Mouse (Mus musculus): ENCODE results near the gene Tespa1.
"Not testable (repeated sequence)": the region's sequence is repeated elsewhere in the genome, so short reads cannot be mapped to it uniquely, and the experiment has no call there.

Tespa1 gene

GRCm38 (mm10) chr10:130322637-130323036 is at the start of gene Tespa1:
TSS of gene Tespa1 (plus strand) at chr10:130322870.
- in situ Hi-C loops (cut with MboI, MseI): no loop called here

DNA sequence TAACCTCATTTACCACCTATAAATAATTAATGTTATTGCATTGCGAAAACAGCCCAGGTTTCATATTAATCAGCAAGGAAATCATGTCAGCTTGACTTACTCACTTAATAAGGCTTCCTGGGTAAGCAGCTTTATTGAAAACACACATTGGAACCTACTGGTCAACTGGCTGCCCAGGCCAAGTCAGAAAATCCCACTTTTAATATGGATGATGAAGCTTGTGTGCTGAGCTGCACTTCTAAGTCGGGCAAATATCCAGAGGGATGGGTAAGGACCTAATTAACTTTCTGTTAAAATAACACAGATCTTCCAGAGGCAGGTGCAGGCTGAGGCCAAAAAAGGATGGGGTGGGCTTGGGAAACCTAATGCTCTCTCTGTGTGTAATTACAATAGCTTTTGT is 46.9 kb upstream of the Tespa1 start:
- in situ Hi-C loops (cut with MboI, MseI): no loop called here

DNA sequence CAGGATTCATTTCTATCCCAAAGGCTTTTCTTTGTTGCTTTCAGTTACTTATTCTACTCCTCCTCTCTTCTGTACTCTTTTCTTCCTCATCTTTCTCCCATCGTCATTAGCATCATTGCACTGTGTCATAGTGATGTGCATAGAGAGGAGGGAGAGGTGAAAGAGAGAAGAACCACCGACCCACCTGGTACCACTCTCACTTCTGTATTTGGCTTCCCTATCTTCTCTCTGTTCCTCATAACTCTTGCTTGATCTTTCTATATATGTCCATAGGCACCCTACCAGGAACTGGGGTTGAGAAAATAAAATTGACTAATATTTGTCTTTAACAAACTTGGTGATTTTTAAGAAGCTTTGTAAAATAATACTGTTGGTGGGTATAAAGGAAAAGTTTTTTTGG is 46.2 kb upstream of the Tespa1 start:
- in situ Hi-C loops (cut with MboI, MseI): no loop called here

DNA sequence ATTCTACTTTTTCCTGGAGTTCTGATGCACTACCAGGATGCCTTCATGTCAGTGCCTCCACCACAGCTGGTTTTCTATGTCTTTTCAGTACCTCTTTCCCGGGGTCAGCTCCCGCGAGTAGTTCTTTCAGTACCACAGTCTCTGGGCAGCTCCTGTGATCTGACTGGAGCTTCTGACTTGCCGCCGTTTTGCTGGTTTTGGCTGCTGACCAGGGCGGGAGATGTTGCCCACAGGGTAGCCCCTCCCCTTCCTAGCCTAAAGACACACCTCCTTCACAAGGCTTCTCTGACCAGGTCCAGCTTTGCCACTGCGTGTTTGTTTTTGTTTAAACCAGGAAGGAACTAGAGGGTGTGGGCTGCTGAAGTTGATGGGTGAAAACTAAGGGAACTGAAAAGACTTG is 42.6 kb upstream of the Tespa1 start, which contains the start of gene Neurod4:
Gene Neurod4 (minus strand): TSS at position 175 of the 400 bp plus-strand sequence.
- in situ Hi-C loops (cut with MboI, MseI): no loop called here

GRCm38 (mm10) chr10:130281982-130282449 is 40.7 kb upstream of the Tespa1 start:
- in situ Hi-C loops (cut with MboI, MseI): no loop called here

- in situ Hi-C loops (cut with MboI, MseI): no loop called here
These were observed 35.5 kb upstream of the Tespa1 start for GRCm38 (mm10) chr10:130287201-130287600.

DNA sequence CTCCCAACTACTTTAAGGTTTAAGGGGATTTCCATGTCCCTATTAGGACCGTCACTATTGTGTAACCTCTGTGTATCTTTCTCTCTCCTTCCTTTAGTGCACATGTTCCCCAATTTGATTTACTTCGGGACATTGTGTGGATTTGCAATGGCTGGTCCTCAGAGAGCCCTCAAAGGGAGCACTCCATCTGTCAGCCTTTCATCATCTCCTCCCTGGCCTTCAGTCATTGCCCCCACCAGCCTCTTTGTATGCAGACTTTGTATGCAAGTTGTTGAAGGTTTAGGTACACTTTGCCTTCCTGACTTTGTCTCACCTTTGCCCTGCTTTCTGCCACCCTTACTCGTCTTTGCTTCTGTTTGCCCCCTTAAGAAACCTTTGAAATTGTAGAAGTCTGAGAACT is 34.7 kb upstream of the Tespa1 start:
- in situ Hi-C loops (cut with MboI, MseI): no loop called here

DNA sequence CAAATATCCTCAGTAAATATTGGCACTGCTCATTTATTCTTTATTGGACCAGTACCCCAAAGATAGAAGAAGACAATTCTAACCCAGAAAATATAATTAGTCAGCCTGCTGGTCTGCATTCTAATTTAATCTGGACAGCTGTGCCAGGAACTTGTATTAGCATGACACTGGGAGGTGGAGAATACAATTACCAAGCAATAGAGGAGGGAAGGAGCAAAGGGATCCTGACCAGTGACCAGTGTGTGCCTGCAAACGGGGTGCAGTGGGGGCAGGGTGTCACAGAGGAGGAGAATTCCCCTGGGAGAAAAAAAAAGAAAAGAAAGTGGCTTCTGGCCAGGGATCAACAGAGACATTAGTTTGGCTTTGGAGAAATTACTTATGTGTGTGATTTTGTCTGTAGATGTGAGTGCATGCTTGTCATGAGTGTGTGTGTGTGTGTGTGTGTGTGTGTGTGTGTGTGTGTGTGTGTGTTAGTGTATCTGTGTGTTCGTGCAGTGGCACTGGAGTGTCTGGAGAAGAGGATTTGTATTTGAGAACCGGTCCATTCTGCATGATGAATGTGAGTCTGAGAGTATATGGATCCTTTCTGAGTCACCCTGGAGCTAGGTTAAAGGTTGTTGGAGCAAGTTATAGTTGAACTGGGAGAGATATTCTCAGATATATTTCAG is 28.8 kb upstream of the Tespa1 start:
- in situ Hi-C loops (cut with MboI, MseI): no loop called here

GRCm38 (mm10) chr10:130298748-130299147 is 23.9 kb upstream of the Tespa1 start:
- in situ Hi-C loops (cut with MboI, MseI): loop anchor here (5.0 kb wide), 1 partner anchor 71 kb away; no protein-coding TSS in a partner anchor

GRCm38 (mm10) chr10:130304138-130304537 is 18.5 kb upstream of the Tespa1 start:
- in situ Hi-C loops (cut with MboI, MseI): not testable (repeated sequence)

DNA sequence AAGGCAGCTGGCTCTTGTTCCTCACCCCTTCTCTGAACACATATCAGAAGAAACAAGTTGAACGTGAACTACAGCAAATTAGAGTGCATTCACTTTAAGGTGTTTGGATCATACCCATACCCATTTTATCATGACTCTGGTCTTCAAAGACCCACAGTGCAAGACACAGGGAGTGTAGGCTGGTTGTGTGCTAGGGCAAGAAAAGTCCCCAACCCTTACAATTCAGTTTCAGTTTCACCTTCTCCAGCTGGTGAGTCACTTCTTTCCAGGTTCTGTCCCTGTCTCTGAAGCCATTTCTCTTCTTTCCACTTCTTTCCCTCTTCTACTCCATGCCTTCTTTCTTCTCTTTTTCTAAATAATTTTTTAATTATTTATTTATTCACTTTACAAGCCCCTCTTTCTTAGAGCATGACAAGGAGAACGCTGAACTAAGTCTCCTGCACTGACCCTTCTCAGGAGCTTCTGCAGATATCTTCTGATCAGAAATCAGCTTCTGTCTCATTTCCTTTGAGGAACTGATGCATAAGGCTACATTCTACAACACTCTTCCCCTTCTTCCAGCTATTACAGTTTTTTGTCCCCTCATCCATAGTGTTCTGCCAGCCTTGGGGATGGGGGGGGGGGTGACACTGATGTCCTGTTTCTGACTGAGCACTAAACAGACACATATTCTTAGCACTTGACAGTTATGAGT is 11.0 kb upstream of the Tespa1 start:
- in situ Hi-C loops (cut with MboI, MseI): loop anchor here (10.0 kb wide), 1 partner anchor 53 kb away; no protein-coding TSS in a partner anchor

DNA sequence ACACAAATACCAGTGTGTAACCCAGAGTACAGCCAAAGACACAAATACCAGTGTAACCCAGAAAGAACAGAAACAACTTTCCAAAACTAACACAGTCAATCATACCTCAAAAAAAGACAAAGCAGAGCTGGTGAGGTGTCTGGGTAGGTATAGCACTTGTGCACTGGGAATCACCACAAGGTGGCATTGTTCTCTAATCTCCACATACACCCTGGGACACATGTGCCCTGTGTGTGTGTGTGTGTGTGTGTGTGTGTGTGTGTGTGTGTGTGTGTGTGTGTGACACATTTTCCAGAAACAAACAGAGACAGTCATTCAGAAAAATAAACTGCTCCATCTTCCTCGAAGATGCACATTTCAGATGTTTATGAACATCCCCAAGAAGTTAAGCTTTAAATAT is 9.1 kb upstream of the Tespa1 start:
- in situ Hi-C loops (cut with MboI, MseI): loop anchor here (10.0 kb wide), 1 partner anchor 51 kb away; no protein-coding TSS in a partner anchor

DNA sequence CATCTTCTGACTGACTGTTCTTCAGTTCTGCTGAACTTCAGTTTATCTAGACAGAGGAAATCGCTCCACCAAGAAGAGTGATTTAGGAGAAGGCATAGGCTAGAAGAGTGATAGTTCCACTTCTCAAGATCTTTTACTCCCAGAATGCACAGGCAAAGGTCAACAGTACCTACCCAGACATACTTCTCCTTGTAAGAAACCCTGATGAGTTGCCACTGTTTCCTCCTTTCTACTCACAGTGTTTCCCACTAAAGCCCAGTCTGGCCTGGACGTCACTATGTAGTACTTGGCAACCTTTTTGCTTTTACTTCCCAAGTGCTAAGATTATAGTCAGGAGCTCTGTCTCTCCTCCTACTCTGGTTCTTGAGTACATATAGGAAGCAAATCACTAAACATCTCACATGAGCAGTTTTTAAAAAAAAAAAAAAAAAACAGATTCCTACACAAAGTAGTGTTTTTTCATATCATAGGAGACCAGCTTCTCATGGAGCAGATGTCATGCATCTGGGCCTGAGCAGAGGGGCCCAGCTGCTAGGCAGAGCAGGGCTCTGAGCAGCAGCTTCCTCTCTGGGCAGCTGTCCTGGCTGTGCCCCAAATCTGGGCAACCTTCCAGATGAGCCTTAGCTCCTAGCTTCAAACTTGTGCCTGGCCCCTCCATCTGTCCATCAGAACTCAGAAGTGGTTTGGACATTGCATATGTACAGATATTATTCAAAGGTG is 8.4 kb upstream of the Tespa1 start:
- in situ Hi-C loops (cut with MboI, MseI): loop anchor here (10.0 kb wide), 1 partner anchor 51 kb away; no protein-coding TSS in a partner anchor

DNA sequence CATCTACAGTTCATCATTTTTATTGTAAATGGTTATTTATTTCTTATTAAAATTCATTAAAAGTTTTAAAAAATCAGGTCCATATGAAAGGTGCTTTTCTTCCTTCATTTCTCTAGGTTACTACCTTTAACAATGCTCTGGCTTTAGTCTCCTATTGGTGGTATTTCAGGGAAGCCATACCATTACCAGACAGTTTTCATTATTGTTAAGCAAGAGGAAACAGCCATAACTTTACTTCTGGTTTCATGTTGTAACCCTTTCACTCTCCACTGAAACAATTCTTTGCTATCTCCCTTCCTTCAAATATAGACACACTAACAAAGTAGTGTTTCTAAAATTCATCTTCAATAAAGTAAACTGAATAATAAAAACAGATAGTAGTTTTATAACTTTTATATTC is 6.8 kb upstream of the Tespa1 start:
- in situ Hi-C loops (cut with MboI, MseI): loop anchor here (10.0 kb wide), 1 partner anchor 49 kb away; no protein-coding TSS in a partner anchor

GRCm38 (mm10) chr10:130318720-130319119 is 4.0 kb upstream of the Tespa1 start:
- in situ Hi-C loops (cut with MboI, MseI): loop anchor here (10.0 kb wide), 1 partner anchor 46 kb away; no protein-coding TSS in a partner anchor

DNA sequence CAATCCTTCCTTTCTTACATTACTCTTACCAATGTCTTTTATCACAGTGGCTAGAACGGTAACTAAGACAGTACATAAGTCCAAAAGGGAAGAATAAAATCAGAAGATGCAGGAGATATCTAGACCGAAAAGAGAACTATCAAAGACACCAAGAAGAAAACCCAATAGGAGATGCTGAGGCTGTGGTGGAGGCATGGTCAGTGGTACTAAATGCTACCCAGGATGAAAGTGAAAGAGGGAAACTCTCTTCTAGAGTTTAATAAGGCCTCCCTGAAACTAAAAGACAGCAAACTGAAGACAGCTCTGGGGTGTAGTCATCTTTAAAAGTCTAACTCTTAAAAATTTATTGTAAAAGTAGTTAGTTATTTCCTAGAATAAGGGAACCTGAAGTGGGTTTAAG is 2.0 kb upstream of the Tespa1 start:
- in situ Hi-C loops (cut with MboI, MseI): no loop called here

GRCm38 (mm10) chr10:130322062-130322461 is 608 bp upstream of the Tespa1 start:
- in situ Hi-C loops (cut with MboI, MseI): no loop called here

DNA sequence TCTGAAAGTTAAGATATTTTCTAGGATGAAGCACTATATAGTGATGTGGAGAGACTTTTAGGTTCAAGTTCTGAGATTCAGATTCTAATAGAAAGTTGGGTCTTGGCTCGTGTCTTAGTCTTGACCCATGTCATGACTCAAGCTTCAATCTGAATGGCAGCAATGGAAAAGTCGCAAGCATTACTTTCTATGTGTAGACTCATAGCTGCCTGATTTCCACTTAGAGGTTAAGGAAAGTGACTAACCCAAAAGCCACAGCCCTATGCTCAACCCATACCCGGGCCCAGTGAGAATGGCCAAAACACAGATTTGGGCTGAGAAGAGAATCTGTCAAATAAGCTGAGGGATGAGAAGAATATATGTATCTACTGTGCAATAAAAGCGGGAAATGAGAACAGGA is 1.6 kb downstream of the Tespa1 start:
- in situ Hi-C loops (cut with MboI, MseI): no loop called here

DNA sequence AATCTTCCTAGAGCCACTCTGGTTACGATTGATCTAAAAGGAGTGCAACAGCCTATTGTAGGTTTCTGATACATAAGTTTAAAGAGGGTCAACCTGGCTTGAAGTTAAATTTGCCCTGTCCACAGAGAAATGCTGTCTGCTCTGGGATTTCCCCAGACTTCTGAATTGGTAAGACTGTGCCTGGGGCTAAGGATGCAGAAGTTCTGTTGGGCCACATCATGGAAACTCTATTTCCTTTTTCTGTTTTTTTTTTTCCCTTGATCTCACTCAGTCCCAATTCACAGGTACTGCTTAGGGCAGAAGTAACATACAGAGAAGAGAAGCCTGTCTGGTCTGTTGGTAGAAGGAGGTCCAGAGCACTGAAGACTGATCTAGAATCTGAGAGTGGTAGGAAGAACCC is 8.0 kb downstream of the Tespa1 start:
- in situ Hi-C loops (cut with MboI, MseI): no loop called here

GRCm38 (mm10) chr10:130336385-130336784 is 13.7 kb downstream of the Tespa1 start:
- in situ Hi-C loops (cut with MboI, MseI): no loop called here

DNA sequence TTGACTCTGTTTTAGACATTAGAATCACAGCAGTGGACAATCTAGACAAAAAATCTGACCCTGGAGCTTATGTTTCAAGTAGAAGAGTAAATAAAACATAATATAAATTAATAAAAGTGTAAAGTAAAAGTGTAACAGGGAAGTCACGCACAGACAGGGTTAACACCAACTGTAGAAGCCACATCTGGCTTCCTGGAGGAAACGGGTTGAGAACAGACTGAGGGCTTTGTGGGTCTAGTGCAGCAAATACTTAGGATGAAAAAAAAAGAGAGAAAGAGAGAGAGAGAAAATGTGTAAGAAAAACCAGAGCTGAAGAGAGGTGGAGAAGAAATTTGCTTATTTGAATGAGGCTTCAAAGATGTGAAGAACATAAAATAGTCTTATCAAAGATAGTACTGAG is 14.9 kb downstream of the Tespa1 start:
- in situ Hi-C loops (cut with MboI, MseI): no loop called here

DNA sequence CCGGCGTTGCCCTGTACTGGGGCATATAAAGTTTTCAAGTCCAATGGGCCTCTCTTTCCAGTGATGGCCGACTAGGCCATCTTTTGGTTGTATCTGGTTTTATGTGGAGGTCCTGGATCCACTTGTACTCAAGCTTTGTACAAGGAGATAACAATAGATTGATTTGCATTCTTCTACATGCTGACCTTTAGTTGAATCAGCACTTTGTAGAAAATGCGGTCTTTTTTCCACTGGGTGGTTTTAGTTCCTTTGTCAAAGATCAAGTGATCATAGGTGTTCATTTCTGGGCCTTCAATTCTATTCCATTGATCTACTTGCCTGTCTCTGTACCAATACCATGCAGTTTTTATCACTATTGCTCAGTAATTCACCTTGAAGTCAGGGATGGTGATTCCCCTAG is 17.4 kb downstream of the Tespa1 start:
- in situ Hi-C loops (cut with MboI, MseI): not testable (repeated sequence)

Measured in regulatory T cell (primary cell).